Mouse (Mus musculus) cerebellum, adult 11-12 months (tissue): ENCODE measurements around the gene Ccnl1.

Experiments
- DNase-seq: peaks from one replicate; pipeline ENCODE4 v3.0.0; 2022

Gene Ccnl1

GRCm38 (mm10) chr3:65925058-65925740 lies 32.9 kb downstream of the Ccnl1 start:
- DNase-seq, result no peak

DNA sequence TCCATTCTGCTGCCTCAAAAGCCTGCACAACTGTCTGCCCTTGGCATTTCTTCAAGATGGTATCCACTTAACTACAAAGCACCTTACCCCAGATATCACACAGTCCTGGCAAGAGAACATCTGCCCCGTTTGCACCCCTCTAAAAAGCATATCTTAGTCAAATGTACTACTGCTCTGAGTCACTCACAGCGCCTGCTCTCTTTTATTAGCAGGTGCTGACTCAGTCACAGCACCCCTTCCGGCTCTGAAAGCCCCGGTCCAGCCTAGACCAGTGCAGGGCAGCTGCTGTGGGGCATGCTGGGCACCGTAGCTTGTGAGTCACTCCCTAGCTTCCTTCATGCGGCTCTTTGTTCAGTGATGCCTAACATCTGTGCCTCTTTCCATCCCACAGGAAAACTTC lies 35.6 kb downstream of the Ccnl1 start:
- DNase-seq, result no peak

DNA sequence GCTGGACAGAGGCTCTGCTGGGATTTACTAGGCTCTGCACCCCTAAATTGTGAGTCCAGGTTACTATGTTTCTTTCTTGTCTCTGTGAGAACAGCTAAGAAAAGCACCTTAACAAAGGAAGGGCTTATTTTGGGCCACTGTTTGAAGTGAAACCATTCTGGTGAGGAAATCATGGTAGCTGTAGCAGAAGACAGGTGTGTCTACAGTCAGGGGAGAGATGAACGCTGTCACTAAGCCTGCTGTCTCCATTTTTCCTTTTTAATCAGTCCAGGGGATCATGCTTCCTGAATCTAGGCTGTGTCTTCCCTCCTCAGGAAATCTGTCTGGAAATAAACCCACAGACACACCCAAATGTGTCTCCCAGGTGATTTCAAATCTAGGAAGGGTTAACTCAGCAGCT lies 36.4 kb downstream of the Ccnl1 start:
- no peak for DNase-seq

GRCm38 (mm10) chr3:65919016-65919415 lies 39.0 kb downstream of the Ccnl1 start:
- DNase-seq, result no peak

DNA sequence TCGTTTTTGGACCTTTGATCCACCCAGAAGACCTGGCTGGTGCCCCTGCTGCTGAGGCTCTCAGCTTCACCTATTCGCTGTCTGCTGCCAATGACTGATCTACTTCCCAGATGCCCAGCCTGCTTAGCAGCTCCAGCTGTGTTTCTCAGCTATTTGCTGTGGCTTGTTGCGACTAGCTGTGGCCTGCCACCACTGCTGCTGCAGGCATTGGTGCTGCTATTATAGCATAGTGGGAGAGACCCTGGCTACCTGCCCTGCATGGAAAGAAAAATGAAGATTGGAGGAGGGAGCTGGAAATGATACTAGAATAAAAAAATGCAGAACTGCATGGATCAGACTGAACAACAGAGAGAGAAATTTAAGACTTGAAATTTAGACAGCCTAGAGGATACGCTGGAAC lies 45.1 kb downstream of the Ccnl1 start:
- no peak for DNase-seq

GRCm38 (mm10) chr3:65912217-65912616 lies 45.8 kb downstream of the Ccnl1 start:
- no peak for DNase-seq

DNA sequence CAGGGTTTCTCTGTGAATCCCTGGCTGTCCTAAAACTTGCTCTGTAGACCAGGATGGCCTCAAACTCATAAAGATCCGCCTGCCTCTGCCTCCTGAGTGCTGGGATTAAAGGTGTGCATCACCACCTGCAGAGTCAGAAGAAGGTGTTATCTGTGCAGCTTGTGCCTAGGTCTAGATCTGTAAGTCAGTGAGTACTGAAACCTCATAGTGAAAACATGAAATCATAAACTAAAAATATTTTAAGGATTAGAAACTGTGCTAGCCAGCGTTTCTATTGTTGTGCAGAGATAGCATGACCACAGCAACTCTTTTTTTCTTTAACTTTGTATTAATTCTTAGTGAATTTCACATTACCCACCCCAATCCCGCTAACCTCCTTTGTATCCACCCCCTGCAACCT lies 46.8 kb downstream of the Ccnl1 start:
- no peak for DNase-seq

DNA sequence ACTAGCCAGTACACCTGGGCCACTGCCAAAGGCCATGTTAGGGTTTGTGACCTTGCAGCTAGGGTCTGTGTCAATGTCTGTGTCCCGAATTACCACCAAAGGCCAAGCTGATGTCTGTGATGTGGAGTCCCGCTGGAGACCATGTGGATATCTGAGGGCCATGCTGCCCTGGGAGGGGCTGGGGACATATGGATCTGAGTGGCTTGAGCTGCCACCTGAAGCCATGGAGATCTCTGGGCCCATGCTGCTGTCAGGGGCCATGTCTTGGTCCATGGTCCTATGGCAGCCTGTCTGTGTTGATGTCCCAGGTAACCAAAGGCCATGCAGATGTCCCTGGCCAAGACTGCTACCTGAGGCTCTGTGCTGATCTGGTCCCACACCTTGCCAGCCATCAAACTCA lies 48.6 kb downstream of the Ccnl1 start:
- DNase-seq, result no peak

DNA sequence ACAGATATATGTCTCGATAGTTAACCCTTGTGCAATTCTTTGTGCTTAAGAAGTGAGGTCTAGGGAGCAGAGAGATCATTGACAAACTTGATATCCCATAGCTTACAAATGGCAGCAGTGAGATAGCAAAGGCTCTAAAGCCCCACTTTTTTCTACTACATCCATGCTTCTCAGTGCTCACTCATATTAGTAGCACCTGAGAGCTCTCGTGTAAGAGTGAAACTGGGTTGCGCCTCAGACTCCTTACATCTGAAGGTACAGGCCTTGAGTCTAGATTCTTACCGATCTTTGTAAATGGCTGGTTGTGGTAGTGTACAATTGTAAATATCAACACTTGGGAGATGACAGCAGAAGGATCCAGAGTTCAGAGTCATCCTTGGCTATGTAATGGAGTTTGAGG lies 50.5 kb downstream of the Ccnl1 start:
- no peak for DNase-seq

GRCm38 (mm10) chr3:65905281-65906169 lies 52.5 kb downstream of the Ccnl1 start:
- no peak for DNase-seq

GRCm38 (mm10) chr3:65904711-65905110 lies 53.3 kb downstream of the Ccnl1 start:
- no peak for DNase-seq

DNA sequence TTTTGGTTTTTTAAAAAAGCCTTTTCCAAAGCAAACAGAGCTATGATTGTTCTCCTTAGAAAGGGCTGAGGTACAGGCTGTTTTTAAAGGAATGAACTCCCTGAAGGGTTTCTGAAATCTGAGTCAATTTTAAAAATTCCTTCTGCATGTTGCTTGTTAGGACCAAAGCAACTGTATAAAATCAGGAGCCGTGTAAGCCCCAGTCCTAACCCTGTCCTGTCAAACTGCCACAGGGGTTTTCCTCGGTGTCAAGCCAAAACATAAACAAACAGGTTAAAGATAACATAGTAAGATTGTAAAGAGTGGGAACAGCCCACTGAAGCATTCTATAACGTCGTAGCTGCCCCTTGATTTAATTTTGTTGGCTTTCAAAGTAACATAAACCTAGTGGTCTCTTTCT lies 53.9 kb downstream of the Ccnl1 start:
- DNase-seq, result no peak

DNA sequence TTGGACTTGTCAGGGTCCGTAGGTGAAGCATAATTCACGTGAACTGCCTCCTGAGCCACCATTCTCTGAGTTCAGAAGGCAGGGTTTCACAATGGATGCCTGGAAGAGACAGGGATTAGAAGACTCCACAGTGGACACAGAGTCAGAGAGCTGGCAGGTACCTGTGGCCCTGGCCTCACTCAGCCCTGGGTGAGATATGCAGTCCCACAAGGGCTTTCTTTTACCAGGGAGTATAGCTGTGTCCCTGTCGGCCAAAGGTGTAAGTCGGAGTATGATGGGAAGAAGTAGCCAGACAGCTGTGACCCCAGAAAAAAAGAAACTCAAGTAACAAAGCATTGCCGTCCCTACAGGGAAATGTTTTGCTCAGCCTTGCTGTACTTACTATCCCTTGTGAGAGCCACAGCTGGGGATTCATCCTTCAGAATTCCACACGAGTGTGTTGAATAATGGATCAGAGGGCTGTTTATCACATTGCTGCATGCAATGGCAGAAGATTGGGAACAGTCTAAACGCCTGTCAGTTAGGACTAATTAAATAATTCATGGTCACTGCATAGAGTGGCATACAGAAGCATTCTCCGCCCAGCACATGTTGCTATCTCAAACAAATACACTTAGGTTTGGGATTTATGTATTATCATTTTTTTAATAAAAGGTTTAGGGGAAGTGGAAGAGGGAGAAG lies 59.3 kb downstream of the Ccnl1 start:
- DNase-seq, result no peak

- no peak for DNase-seq
Observed at GRCm38 (mm10) chr3:65897233-65897993, 60.6 kb downstream of the Ccnl1 start.
